Mouse (Mus musculus) layer of hippocampus, adult 11-12 months (tissue): ENCODE results near the gene Nrl.

Experiments
- DNase-seq: peaks from one replicate; pipeline ENCODE4 v3.0.0; 2022; ENCODE audit warnings: low spot score

Nrl gene

GRCm38 (mm10) chr14:55524785-55525184 lies at the start of gene Nrl:
TSS of gene Nrl (minus strand) at chr14:55524981.
- no peak for DNase-seq

GRCm38 (mm10) chr14:55571760-55572159 lies 47.0 kb upstream of the Nrl start:
- no peak for DNase-seq

DNA sequence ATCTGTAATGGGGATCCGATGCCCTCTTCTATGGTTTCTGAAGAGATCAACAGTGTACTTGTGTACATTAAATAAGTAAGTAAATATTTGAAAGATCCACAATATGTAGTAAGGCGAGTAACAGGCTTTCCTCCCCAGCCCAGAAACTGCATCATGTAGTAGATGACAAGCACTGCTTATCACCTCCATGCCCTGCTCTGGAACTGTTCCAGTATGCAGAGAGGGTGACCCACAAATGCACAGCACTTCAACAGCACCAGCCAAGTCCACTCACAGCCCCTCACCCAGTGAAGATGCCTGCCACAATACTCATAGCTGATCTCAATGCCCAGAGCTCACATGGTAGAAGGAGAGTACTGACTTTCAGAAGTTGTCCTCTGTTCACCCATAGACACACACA lies 45.8 kb upstream of the Nrl start:
- no peak for DNase-seq

- no peak for DNase-seq
These were observed 42.7 kb upstream of the Nrl start for GRCm38 (mm10) chr14:55567496-55567895.

DNA sequence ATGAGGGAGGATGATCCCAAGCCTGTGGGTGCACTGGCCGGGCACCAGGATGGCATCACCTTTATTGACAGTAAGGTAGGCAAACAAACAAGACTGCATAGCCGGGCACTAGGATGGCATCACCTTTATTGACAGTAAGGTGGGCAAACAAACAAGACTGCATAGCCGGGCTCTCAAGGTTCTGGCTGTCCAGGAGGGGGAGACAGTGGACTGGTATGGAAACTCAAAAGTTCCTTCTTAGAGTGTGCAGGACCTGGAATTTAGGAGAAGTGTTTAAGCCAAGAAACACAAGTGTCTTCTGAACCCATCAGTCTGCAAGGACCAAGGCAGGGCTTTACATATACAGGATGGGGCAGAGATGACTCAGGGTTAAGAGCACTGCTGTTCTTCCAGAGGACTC lies 41.0 kb upstream of the Nrl start:
- DNase-seq: no peak

DNA sequence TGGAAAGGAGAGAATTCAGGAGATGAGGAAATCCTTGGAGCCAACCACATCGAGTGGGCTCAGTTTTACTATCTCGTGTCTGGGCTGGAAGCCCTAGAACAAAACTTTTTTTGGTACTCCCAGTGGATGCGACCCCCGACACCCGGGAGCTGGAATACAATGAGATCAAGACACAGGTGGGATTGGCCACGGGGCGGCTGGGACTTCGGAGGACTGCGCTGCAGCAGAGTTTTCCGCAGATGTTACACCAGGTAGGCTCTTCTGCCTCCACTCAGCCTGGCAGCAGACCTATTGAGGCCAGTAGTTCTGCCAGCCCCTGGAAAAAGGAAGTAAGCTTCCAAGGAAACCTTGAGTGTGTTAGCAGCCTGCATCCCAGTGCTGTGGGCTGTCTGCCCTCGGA lies 38.5 kb upstream of the Nrl start:
- no peak for DNase-seq

GRCm38 (mm10) chr14:55561860-55562259 lies 37.1 kb upstream of the Nrl start:
- DNase-seq: no peak

DNA sequence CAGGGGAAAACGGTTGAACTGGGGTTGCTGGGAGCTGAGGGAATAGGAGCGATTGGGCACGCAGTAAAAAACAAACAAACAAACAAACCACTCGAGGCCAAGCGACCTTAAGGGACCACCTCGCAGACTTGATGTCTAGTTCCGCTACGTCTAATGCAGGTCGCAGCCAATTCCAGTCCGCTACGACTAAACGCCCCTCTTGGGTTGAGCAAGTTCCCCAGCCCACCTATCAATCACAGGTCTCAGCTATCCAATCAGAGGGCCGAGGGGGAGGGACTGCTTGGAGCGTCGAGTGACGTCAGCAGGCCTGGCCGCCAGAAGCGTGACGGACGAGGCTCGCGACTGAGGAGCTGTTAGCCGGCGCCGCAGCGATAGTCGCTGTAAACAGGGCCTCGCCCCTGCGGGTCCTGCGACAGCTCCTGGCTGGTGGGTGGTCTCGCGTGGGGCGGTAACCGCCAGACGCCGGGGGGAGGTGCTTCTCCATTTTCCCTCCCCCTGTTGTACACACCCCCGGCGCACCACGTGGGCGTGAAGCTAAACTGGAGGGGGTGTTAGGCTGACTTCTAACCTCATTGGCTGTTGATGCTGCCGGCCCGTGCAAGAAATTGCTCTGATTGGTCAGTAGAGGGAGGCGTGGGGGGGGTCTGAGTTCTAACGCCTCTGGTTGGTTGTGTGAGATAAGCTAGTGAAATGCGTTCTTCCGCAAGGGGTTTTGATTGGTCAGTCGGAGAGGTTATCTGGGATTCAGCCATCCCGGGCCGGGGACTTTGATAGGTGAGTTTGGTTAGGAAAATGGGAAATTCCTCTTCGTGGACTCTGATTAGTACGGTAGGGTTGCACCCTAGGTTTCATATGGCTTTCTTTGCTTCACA lies 35.7 kb upstream of the Nrl start, which contains the start of gene A730061H03Rik:
A730061H03Rik (minus strand) TSS at position 205 of the 872 bp plus-strand sequence.
- DNase-seq: peak; percentile 99

DNA sequence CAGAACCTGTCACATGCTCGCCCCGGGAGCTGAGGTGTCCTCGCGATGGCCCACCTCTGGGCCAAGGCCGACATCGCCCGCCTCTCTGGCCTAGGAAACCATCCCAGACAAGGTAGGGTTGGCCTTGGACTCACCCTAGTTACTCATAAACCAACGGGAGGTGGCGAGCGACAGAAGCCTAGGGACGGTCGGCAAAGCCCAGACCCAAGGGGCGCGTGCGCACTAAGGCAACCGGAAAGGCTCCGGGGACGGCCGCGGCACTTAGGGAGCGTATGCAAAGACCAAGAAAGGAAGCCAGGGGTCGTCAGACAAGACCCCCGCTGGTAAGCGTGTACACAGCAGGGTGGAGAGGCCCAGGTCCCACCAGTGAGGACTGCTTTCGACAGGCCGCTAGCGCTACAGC lies 35.0 kb upstream of the Nrl start, which contains the start of gene Dcaf11:
Dcaf11 (plus strand) TSS at position 208 of the 403 bp plus-strand sequence.
- peak; percentile 91 for DNase-seq

DNA sequence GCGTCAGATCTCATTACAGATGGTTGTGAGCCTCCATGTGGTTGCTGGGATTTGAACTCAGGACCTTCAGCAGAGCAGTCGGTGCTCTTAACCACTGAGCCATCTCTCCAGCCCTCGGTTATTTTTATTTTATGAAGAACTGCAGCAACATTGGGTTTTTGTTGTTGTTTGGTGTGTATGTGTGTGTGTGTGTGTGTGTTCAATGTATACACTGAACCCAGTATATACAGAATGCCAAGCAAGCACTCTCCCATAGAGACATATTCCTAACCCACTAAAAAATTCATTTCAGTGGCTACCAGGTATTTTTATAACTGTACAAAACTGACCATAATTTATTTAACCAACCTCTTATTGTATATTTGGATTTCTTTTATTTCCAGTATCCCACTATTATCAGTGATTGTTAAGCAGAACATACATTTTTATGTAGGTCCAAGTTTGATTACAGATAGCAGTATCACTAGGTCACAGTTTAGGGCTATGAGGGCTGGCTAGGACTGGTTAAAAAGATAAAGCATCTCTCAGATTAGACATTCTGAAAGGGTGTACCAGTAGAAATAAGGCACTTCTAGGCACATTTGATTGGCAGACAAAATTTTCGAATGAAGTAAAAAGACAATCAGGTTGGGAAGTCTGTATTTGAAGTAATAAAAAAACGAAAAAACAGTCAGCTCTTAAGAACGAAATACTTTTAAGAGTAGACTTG lies 34.1 kb upstream of the Nrl start:
- DNase-seq: no peak

- no peak for DNase-seq
These were observed 32.8 kb upstream of the Nrl start for GRCm38 (mm10) chr14:55557587-55557986.

GRCm38 (mm10) chr14:55557003-55557402 lies 32.2 kb upstream of the Nrl start:
- peak; percentile 81 for DNase-seq

- DNase-seq: no peak
These were observed 31.0 kb upstream of the Nrl start for GRCm38 (mm10) chr14:55555788-55556187.

DNA sequence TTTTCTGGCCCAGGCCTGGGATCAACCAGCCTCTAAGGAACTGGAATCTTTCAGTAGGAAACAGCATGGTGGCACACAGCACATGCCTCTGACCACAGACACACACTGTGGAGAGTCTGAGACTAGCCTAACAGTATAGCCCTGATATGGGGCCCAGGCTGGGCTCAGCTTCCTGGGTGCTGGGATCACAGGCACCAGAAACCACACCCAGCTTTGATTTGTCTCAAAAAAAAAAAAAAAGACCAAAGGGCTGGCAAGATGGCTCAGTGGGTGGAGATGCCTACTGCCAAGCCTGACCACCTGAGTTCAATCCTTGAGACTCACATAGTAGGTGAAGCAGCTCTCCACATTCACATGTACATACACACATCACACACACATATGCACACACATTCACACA lies 29.9 kb upstream of the Nrl start:
- DNase-seq: no peak

GRCm38 (mm10) chr14:55551794-55552193 lies 27.0 kb upstream of the Nrl start:
- DNase-seq: no peak

DNA sequence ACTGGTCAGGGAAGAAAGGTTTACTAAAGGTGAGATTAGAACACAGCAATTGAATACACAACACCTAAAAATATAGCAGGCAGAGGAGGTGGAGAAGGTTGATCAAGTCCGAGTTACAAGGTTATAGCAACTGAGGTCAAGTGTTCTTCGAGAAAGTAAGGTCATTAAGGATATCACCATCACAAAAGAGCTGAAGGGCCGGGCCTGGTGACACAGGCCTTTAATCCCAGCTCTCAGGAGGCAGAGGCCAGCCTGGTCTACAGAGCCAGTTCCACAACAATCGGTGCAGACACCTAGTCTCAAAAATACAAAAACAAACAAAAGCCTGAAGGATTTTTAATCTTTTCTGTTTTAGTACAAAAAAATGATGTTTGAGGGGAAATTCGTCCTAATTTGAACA lies 26.6 kb upstream of the Nrl start:
- no peak for DNase-seq

- DNase-seq: no peak
These were observed 25.4 kb upstream of the Nrl start for GRCm38 (mm10) chr14:55550191-55550590.

GRCm38 (mm10) chr14:55544334-55544733 lies 19.6 kb upstream of the Nrl start:
- DNase-seq: no peak

- no peak for DNase-seq
These were observed 17.5 kb upstream of the Nrl start for GRCm38 (mm10) chr14:55542268-55542667.

- peak; percentile 73 for DNase-seq
These were observed 16.1 kb upstream of the Nrl start for GRCm38 (mm10) chr14:55540787-55541321.

DNA sequence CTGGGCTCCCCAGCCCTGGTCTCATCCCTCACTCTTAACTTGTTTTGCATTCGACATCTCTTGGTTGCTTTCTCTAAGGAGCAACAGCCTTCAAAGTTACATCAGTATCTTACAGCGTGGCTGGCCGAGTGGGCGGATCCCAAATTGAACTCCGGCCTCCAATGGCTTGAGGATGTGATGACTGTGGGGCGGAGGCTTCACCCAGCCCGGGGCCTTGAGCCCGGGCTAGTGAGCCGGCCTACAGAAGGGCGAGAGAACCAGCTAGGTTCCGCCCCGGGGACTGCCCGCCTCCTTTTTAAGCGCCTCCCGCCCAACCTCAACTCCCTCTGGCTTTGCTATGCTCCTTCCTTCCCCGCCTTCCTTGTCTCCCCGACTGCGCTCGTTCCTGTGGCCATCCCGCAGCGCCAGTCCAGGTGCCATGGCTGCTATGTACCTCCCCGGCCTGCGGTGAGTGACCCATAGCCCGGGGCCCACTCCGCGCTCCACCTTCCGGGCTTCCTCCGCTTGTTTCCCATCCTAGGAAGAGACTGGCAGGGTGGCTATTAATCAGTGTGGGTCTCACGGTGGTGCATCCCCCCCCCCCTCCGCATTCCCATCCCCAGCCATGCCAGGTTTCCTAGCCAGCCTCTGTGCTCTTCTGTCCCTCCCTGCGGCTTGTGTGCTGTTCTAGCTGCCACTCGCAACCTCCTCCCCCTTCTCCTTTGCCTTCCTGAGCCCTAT lies 15.4 kb upstream of the Nrl start, which contains the start of gene Pck2:
Pck2 (plus strand) TSS at position 200 of the 720 bp plus-strand sequence.
- DNase-seq: peak; percentile 80

- peak; percentile 55 for DNase-seq
These were observed 11.4 kb upstream of the Nrl start for GRCm38 (mm10) chr14:55536116-55536745.
